Mouse (Mus musculus): ENCODE measurements around the gene Ikzf2.

Ikzf2 gene

DNA sequence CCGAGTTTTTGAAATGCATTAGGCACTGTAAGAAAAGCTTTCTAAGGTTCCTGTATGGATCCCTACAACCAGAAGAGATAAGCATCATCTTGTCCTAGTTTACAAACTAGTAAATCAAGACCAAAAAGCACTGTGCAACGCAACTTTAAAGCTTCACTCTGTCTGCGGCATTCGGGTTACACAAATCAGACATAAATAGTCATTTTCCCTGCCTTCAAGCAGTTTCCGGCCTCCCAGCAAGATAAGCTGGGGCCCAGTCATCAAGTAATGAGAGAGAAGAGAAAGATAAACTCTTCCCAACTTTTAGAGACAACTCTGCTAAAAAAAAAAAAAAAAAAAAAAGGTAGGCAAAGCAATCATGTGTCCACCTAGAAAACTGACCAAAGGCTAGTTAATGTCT is 19.6 kb downstream of the Ikzf2 start:
- peak; percentile 77 for DNase-seq (ENCODE audit: low read depth)

DNA sequence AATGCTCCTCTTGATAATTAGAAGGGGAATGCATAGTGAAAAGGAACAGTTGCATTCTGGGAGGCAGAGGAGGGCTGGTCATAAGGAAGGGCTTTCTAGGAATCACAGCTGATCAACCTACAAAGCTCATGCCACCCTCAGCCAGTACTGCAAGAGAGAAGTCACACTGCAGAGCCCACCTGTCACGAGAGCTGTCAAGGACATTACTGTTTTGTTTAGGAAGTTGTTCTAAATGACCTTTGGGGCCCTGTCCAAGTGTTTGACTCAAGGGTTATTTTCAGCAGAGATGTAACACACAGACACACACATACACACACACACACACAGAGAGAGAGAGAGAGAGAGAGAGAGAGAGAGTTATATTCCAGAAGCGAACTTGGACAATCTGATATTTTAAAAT is 27.3 kb downstream of the Ikzf2 start:
- no peak for DNase-seq (ENCODE audit: low read depth)

DNA sequence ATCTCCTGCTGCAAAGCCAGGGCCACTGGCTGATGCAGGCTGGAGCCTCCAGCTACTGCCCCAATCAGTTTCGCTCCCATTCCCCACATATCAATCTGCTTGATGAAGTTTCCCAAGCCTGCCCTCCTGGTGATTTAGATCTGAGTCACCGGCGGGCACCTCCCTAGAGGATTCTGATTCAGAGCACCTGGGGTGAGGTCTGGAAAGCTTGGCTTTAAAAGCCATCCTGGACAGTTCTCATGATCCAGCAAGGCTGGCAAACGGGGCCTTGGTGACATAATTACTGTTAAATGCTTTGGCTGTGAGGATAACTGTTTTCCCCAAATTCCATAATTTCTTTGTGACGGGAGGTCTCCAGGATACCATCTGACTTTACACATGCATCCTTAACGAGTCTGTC is 29.0 kb downstream of the Ikzf2 start:
- no peak for DNase-seq (ENCODE audit: low read depth)

DNA sequence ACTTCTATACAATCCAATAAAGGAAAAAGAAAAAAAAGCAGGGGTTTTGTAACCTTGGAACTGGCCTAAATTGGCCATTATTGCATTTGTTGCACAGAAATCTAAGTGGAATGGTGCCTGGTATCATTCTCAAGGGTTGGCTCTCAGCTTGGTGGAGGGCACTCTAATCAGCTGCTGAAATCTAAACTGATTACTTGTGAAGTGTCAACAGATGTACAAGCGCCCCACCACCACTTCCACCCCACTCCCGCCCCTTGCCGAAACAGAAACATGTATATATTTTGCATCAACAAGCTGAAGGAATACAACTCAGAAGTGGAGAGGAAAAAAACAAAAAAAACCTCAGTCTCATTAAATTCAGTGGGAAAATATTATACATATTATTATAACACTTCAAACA is 29.6 kb downstream of the Ikzf2 start:
- DNase-seq (ENCODE audit: low read depth), result peak; percentile 82

- DNase-seq (ENCODE audit: low read depth), result peak; percentile 74
Observed at GRCm38 (mm10) chr1:69656929-69657328, 30.1 kb downstream of the Ikzf2 start.

- DNase-seq (ENCODE audit: low read depth), result no peak
Observed at GRCm38 (mm10) chr1:69656047-69656782, 30.8 kb downstream of the Ikzf2 start.

- no peak for DNase-seq (ENCODE audit: low read depth)
Observed at GRCm38 (mm10) chr1:69655368-69655767, 31.7 kb downstream of the Ikzf2 start.

DNA sequence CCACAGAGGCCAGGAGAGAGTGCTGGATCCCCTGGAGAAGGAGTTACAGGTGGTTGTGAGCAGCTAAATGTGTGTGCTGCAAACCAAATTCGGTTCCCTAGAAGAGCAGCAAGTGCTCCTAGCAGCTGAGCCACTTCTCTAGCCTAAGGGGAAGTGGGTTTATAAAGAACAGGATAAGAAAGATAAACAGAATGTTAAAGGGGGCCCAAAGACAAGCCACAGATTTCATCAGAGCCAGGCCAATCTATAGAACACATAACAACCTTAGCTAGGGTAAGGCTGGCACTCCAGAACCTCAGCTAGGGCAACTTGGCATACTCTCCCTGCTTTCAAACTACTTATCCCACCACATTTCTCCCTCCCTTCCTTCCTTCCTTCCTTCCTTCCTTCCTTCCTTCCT is 32.1 kb downstream of the Ikzf2 start:
- DNase-seq (ENCODE audit: low read depth), result no peak

DNA sequence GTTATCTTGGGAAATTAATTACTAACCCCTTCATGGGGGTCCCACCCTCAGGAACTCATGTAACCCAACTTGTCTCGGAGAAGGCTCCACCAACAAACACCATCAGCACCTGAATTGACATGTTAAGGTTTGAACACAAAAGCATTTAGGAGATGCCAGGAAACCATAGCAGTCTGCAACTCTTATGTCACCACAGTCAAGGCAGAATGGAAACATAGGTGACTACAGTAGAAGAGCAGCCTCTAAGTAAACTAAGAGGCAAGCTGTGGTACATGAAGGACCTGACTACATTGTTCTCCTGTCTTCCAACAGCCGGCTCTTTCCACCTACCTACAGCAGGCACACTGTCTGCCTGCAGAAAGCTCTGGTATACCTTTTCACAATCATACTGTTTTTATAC is 33.6 kb downstream of the Ikzf2 start:
- DNase-seq (ENCODE audit: low read depth), result peak; percentile 80

DNA sequence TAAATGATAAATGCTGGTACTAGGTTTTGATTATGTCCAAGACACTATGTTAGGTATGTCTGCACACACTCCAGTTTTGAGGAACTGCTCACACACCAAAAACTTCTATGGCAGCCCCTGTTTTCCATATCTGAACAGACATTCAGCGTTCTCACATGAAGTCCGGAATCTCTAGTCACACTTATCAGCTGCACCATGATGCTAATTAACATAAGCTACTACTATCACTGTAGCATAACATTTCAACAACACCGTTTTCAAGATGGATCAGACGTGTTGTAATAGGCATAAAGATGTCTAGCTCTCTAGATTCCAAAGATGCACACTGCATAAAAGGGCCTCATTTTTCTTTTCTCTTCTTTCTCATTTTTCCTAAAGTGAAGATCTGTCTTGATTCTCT is 43.9 kb downstream of the Ikzf2 start:
- no peak for DNase-seq (ENCODE audit: low read depth)

GRCm38 (mm10) chr1:69641986-69642385 is 45.1 kb downstream of the Ikzf2 start:
- no peak for DNase-seq (ENCODE audit: low read depth)

DNA sequence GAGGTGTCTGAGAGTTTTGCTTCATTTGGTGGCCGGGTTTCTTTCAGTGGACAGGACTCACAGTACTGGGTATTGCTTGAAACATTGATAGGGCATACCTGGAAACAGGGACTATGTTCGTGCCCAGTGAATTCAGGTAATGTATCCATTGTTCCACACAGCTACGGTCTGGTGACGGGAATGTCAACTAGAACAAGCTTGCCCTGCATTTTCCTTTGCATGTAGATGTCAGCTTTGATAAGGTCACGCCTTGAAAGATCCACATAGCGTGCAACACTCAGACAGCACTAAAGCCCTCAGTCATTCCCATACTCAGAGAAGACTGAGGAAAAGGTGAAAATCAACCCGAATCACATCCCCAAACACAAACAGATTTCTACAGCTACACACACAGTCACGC is 48.7 kb downstream of the Ikzf2 start:
- peak; percentile 78 for DNase-seq (ENCODE audit: low read depth)

DNA sequence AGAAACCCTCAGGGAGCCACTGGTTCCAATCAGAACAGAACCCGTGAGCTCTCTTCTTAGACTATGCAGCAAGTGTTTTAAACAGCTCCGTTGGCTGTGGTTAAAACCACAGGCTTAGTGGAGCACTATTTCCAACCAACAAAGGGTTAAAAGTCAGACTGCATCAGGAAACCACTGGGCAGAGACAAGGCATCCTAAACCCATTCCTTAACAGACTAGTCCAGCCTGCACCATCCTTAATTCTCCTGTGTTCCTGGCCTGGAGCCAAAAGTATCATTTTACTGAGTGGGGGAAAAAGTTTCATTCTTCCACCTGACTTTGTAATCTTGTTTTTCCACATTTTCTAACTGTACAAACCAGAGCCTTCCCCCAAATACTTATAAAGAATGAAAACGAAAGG is 49.1 kb downstream of the Ikzf2 start:
- DNase-seq (ENCODE audit: low read depth), result peak; percentile 77

DNA sequence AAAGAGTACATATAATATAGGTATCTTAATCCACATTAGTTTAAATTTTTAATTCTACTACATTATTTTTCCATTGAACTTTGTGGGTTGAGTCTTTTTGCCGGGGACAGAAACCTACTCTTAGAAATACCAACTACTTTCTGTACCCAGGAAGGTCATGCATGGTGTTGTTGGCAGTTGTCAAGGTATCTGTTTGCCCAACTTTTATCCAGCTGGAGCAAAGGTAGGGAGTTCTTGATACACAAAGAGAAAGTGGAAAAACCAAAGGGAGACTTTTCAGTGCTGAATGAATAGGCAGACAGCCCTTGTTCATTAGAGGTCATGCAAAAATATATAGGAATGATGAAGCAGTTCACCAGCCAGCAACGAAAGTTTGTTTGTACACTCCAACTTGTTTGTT is 52.8 kb downstream of the Ikzf2 start:
- no peak for DNase-seq (ENCODE audit: low read depth)

GRCm38 (mm10) chr1:69630508-69630907 is 56.5 kb downstream of the Ikzf2 start:
- DNase-seq (ENCODE audit: low read depth), result no peak

DNA sequence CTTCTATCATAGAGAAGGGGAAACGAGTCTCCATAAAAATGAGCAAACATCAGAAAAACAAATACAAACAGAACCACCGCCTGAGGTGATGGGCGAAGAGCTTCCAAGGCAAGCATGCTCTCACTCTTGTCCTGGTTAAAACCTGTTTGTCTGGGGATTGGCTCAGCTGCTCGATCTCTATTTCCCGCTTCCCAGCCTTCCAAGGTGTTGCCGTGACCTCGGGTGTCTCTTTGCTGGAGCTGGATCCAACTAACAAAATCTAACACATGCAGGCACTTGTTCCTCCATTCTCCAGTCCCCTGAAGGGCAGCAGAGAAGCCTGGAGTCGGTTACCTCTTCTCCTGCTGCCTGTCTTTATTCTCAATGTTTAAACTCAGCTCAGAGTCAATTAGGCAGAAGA is 57.5 kb downstream of the Ikzf2 start:
- DNase-seq (ENCODE audit: low read depth), result no peak

- no peak for DNase-seq (ENCODE audit: low read depth)
Observed at GRCm38 (mm10) chr1:69612076-69612475, 75.0 kb downstream of the Ikzf2 start.

GRCm38 (mm10) chr1:69611204-69611725 is 75.8 kb downstream of the Ikzf2 start:
- DNase-seq (ENCODE audit: low read depth), result no peak

DNA sequence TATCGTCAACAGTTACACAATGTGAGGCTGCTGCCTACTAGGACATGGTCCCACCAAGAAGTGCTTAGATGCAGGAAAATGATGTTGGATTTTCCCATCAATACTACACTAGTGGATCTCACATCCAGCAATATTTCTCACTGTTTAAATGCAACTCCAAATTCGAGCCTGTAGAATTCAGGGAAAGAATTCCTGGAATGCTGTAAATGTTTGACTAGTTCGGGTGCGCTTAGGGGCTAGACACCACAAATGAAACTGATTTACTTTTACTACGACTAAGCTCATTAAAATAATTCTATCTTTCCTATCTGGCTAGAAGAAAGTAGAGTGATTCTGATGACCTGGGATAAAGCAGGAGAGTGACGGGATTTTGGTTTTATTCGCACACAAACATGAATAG is 76.3 kb downstream of the Ikzf2 start:
- no peak for DNase-seq (ENCODE audit: low read depth)

- no peak for DNase-seq (ENCODE audit: low read depth)
Observed at GRCm38 (mm10) chr1:69608846-69609245, 78.2 kb downstream of the Ikzf2 start.

GRCm38 (mm10) chr1:69606844-69607243 is 80.2 kb downstream of the Ikzf2 start:
- no peak for DNase-seq (ENCODE audit: low read depth)

- no peak for DNase-seq (ENCODE audit: low read depth)
Observed at GRCm38 (mm10) chr1:69604213-69604612, 82.8 kb downstream of the Ikzf2 start.

DNA sequence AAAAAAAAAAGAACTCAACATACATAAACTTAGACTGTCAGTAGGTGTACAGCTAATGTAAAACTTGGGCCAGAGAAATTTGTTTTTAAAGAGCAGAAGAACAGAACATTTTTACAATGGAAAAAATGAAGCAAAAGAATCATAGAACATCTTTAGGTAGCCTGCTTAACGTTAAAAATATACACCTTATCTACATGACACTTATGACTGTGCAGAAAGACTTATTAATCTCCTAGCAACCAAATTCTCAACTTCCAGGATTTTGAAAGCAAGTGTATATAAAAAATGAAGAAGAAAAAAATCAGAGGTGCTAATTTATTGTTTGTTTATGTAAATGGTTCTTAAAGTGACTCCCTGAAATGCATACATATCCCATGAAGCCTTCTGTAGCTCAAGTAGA is 86.1 kb downstream of the Ikzf2 start:
- peak; percentile 61 for DNase-seq (ENCODE audit: low read depth)

DNA sequence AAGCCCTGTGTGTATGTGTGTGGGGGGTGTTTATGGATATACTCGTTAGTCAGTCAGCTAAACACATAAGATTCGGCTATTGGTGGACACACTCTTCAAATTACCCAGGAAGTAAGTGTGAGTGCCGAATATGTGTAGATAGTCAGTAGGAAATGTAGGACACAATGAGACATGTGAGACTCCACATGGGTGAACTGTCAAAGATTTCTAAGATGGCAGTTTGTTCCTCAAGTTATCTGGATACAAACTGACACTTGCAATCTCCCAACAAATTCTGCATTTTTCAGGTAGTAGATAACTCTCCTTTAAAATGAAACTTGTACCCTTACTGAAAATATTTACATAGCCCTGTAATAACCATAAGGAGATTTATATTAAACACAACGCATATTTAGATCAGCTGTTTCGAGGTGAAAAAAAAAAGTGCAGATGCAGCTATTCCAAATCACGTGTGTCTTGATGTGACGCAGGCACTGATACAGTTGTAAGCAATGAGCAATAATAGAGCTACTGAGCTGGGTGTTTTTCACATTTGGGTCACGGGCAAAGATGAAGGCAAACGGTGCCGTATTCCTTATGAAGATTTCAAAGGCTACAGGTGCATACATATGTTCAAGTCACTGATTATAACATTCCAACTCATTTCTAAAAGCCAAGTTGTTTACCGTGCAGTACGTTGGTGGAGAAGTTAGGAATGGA is 87.8 kb downstream of the Ikzf2 start:
- peak; percentile 62 for DNase-seq (ENCODE audit: low read depth)
